Mouse (Mus musculus) bone marrow macrophage, adult 2 months (primary cell): Measurements from ENCODE around the gene Cep57.

Experiments
- CTCF ChIP-seq: IDR thresholded peaks from 2 replicates; pipeline ENCODE4 v1.5.1; 2012; ENCODE audit warnings: low read depth, mild to moderate bottlenecking, low read length, moderate library complexity
- POLR2A ChIP-seq: IDR thresholded peaks from 2 replicates; pipeline ENCODE4 v1.6.1; 2012; ENCODE audit warnings: mild to moderate bottlenecking, low read depth, low read length, borderline replicate concordance

DNA sequence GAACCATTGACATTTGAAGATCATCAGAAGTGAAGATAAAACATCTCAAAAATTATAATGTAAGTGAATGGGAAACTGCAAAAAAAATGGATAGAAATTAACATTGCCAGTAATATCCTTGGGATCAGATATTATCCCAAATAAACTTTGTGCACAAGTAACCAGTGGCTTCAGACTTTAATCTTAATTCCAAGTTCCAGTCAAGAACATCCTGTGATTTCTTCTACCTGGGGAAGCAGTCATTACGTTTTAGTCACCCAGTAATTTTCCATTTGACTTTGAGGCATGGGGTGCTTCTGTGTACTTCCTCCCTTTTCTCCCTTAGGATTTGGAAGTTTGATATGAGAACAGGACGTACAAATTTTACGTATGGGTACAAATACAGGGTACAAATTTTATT is 66.5 kb downstream of the Cep57 start:
- no peak for TF ChIP-seq CTCF
- TF ChIP-seq POLR2A = no peak
